Mouse (Mus musculus): ENCODE measurements at regions not wholly inside any gene's neighbourhood (a gene's known extent, or its start where the extent isn't known, plus 50 kb on each side); places are given as distances from the start of the nearest gene placed in this dataset.
"Not testable (repeated sequence)": the region's sequence is repeated elsewhere in the genome, so short reads cannot be mapped to it uniquely, and the experiment has no call there.

DNA sequence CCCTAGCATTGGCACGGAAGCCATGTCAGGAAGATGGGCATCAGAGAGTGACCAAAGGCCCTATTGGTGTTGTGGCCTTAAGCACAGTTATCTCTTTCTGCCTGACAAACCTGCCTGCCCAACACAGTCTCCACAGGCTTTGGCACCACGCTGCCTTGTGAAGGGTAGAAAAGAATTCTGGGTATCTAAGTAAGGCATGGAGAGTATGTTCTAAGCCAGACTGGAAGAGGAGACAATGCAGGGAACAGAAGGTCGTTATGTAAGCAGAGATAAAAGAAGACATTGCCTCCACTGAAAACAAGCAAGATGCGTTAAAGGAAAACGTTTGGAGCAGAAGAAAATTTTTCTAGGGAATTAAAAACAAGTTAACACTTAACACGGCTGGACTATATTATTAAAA, 302.1 kb upstream of the 3110018I06Rik start:
- DNase-seq = no peak

DNA sequence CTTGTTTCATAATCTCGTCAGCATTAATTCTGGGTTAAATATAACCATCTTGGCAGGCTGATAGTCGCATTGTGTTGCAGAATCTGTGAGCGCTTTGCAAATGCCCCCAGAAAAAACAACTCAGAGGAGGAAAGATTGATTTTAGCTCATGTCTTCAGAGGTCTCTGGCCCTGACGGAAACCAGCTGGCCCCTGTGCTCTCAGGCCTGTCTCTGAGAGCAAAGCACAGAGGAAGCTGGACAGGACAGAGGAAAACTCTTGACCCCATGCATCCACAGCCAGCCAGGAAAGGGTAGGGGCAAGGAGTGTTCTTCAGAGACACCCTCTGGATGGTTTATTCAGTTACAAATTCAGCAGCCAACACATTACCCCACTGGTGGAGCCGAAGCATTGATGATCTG, 300.4 kb upstream of the 3110018I06Rik start:
- DNase-seq = no peak

DNA sequence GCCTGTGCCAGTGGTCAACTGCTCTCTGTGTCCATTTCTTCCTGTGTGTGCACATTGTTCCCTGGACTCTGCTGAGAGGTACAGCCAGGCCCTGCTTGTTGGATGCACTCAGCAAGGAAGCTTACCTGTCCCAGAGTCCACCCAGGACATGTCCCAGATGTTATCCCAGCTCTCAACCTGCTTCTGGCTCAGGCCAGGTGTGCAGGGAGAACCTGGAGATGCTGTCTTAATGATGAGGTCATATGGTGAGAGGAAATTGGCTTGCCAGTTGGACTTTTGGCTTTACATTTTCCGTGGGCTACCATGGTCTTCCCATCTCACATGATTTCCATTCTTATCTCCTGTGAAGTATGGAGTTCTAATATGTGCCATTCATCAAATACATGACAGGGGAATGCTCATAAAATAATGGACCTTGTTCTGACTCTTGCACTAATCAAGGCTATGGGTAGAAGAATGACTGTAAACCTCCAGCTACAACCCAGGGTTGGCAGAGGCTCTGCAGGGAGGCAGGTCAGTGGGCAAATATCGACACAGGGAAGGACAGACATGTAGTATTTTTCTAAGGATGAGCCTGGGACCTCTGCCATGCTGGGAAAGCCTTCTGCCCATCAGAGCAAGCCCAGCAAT, 289.9 kb upstream of the 3110018I06Rik start:
- no peak for DNase-seq

DNA sequence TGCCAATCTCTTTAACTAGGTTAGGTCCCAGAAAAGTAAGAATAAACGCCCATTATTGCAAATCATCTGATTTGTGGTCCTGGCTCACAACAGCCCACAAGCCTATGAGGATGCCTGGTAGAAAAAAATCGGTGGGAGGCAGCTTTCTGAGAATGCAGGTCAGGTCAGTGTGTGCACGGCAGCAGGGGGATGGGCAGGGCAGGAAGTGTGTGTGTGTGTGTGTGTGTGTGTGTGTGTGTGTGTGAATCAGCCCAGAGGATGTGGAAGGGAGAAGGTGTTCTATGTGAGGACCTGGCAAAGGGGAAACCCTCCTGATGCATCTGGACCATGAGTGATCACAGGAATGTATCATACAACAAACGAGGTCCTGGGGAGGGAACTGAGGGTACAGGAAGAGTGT, 287.5 kb upstream of the 3110018I06Rik start:
- no peak for DNase-seq

DNA sequence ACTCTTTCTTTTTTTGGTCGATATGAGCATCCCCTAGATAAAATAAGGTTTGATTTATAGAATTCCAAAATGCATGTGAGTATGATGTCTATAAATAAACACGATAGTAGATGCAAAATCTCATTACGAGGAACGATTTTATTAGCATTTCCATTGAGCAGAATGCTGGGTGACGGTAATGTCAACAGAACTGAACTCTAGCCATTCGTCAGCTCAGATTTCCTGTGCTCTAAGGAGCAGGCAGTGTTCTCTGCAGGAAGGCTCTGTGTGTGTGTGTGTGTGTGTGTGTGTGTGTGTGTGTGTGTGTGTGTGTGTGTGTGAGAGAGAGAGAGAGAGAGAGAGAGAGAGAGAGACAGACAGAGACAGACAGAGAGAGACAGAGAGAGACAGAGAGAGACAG, 279.6 kb upstream of the 3110018I06Rik start:
- not testable (repeated sequence) for DNase-seq

DNA sequence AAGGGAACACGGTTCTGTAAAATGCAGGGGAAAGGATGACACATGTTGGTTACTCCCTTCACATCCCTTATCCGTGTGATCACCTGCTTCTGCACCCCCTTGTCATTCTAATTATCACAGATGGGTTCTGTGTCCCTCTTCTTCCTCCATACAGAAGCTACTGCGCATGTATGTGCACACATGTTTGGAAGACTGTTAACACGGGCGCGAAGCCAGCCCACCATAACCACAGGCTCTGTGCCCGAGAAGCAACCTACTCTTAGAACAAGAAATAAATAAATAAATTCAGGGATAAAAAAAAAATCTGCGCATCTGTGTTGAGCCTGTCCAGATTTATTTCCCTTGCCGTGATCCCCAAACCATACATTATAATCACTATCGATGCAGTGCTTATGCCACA, 275.6 kb upstream of the 3110018I06Rik start:
- no peak for DNase-seq

DNA sequence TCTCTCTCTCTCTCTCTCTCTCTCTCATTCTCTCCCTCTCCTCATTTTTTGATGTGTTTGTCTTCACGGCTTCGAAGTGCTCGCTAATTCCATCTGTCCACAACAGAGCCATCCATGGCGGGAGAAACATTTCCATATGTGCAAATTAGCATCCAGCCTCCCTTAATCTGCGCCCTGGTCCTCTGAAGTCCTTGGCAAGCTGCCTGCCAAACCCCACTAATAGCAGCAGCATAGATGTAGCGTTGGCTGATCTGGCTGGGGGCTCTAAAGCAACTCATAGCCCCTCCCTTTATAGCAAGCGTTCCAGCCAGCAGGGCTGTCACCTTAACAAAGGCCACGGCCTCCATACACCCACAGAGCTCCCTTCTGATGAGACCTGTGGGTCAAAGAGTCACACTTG, 272.3 kb upstream of the 3110018I06Rik start:
- no peak for DNase-seq

DNA sequence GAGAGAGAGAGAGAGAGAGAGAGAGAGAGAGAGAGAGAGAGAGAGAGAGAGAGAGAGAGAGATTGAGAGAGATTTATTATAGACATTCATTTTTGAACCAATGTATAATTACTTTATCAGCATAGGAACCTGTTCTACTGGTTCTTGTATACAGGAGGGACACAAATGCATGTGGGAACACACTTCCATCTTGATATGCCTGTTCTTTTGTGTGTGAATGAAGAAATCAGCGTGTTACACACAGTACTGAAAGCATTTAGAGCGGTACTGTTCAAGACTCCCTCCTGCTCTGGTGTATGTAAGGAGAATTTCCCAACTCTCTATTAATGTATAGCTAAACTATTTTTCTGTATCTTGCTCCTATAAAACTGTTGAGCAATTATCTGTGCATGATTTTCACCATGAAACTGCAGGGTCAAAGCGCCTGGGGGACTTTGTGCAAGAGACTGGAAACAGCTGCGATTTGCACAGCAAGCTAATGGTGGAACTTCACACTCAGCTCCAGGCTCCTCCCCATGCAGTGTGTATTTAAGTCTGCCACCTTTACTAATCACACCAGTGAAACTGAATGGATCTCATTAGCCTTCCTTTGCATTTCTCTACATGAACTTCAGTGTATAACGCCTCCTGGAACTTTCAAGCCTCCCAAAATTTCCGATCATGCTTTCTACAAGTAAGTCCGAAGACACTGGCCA, 267.0 kb upstream of the 3110018I06Rik start:
- no peak for DNase-seq

DNA sequence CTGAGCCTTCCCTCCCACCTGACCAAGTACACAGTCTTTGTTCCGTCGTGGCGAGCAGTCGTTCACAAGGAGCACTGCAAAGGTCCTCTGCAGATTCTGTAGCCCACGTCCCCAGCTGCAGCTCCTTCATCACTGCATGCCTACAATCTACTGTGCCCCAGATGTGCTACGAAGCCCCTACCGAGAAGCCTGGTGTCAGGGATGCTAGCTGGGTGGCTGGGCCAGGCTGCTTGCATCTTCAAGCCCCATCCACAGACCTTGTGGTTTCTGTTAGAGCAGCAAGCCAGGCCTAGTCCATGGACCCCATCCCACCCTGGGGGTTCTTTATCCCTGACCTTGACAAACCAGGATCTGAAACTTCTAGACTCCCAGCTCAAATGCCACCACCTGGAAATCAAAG, 266.3 kb upstream of the 3110018I06Rik start:
- DNase-seq = no peak

DNA sequence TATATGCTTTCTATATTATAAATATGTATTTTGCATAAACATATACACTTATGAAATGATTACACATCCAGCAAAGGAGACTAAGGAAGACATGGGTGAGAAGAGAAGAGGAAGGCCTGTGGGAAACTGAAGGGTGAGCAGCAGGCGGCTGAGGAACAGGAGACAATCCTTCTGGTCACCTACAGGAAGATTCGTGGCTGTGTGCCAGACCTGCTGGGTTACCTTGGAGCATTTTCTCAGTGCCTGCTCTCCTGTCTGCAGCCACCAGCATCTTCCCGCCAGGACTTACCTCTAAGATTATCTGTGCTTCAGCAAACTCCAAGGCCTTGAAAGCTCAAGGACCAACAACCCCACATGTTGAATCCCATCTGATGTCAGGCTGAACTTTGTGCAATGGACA, 258.3 kb upstream of the 3110018I06Rik start:
- peak; percentile 10 for DNase-seq

DNA sequence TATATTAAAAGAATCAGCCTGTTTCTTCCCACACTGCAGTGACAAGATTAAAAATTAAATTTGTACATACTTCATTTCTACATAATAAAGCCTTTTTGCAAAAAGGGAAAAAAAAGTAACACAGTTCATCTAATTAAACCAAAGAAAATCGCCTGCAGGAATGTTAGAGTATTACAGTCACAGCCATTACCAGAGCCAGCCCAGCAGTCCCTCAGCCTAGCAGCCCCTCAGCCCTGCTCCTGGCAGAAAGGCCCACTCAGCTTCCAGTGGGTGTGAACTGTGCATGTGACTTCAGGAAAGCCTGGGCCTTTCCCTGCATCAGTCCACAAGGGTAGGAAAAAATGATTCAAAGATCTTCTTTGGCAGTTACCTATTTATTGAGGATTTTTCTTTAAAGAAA, 256.8 kb upstream of the 3110018I06Rik start:
- no peak for DNase-seq

DNA sequence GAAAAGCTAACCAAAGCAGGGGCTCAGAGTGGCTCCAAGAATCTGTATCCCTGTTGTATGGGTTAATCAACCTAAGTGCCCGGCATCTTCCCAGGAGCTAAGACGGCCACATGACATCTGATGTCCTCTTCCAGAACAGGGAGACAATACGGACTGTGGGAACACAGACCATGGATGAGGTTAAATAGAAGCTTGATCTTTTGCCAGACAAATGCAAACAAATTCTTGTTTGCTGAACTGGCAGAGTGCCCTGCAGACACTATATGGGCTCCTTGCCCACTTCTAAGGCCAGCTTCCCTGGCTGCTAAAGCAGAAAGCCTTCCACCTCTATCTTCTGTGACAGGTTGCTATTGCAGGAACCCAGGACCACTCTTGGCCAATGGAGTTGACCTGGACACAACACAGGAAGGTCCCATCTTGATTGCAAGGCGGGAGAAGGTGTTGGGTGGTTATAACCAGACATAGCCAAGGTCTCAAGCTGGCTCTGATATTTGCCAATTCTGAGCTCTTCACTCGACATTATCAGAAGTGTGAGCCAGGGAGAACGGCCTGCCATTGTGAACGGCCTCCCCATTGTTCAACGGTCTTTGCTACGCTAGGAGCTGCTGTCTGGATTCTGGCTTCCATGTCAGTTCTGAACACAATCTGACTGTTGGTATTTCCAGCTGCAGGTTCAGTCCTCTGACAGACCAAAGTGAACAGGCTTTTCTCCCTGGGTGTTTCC, 237.5 kb upstream of the 3110018I06Rik start:
- no peak for DNase-seq

DNA sequence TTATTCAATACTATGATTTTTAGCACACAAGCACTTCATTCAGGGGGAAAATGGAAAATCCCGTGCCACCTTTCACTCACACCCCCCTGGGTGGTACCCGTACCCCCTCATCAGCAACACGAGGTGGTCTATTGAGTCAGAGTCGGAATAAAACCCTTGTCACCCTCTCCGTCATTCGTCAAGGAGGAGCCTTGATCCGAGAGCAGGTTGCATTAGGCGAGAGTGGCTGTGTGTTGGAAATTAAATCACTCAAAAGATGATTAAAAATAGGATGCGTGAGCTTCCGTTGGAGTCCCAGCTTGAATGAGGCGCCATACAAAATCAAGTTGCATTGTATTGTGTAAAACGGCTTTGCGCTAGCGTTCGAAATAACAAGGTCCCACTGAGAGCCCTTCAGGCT, 236.5 kb upstream of the 3110018I06Rik start:
- DNase-seq = no peak

DNA sequence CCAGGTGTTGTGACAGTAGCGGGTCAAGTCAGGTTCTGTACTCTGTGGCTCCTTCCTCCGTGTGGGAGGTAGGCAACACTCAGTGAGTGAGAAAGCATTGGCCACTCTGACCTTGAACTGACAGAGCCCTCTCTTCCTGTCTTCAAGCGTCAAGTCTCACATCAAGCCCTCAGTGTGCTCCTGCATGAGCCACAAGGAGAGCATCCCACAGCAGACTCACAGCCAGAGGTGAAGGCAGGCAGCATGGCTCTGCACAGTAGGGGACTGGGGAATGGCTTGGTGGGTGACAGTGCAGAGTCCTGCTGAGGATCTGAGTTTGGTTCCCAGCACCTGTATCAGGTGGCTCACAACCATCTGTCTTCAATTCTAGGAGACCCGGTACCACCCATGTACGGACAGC, 226.4 kb upstream of the 3110018I06Rik start:
- no peak for DNase-seq

DNA sequence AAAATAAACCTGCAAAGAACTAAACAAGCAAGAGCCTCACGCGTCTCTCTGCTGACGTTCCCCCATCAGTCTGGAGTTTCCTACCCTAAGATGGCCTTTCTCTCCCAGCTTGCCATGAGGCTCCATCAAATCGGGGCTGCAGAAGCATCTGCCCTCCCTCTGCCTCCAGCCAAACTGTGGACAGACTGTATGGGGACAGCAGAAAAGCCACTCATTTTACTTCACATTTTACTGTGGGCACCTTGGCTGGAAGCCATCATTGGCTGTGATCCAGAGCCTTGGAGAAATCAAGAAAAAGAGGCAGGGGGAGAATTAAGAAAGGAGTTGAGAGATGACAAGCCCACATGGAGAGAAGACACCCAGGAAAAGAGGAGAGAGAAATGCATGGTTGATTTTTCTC, 225.9 kb upstream of the 3110018I06Rik start:
- DNase-seq = no peak

DNA sequence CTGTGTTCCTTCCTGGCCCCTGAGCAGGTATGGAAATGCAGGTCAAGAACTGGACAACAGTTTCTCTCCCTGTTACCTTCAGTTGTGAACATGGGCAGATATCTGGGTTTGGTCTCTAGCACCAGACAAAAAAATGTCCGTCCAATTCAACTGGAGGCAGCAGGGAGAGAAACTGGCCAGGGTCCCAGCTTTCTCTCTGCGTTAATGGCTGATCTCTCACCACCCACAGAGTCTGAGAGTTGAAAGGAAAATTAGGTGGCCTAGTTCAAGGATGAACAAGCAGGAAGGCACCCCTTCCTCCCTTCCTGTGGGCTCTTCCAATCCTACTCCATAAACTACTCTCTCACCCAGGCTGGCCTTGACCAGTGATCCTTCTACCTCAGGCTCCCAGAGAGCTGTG, 221.7 kb upstream of the 3110018I06Rik start:
- DNase-seq = no peak

DNA sequence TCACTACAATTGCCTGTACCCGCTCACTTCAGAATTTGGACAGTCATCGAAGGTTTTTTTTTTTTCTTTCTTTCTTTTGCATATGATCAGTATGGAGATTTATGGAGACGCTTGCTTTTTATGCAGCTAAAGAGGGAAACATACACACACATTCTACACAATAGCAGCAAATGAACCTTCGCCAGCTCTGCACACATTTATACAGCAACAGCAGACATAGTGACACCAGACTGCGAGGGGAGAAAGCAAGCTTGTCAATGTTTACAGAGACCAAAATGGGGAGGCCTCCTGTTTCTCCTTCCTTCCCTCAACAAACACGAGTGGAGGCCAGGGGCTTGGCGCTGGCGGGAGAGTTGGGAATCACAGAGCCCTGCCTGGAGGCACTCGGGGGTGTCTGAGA, 202.8 kb upstream of the 3110018I06Rik start:
- DNase-seq = no peak

DNA sequence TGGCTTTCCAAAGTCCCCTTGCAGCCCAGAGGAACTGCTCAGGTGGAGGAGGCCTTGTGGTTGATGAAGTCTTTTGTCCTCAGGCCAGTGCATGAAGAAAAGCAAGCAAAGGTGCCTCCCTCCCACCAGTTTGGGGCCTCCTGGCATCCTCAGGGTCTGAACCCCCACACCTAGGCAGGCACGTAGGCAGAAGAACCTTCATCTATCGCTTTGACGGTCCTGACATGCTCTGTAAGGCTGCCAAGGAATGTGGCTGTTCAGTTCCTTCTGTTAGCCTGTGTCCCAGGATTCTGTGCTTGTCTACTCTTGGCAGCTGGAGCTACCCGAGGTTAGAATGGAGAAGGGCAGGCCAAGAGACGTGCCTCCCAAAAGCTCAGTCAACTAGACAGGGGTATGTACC, 197.1 kb upstream of the 3110018I06Rik start:
- no peak for DNase-seq

DNA sequence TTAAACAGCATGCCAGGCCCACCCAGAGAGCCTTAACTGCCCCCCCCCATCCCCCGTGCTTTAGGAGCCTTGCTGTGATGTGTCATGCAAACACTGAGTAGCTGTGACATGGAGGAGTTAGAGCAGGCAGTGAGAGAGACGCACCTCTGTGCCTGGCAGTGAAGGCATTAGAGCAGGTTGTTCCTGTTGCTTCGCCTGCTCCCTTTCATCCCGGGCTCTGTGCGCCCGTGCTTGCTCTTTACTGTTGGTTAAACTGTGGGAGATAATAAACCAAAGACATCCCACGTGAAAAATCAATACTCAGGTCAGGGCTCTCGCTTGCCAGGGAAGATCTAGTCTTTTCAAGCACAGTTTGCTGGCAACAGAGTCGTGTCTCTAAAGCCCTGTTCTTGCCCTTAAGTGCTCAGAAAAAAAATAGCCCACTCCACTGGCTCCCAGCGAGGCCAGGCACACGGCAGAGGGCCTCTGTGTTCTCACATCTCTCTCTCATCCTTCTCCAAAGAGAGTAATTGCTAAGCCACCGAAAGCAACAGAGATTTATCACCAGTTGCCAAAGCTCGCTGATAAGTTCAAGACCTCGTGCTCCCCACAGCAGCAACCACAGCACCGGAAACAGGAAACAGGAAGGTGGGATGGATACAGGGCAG, 181.2 kb upstream of the 3110018I06Rik start:
- DNase-seq = no peak

DNA sequence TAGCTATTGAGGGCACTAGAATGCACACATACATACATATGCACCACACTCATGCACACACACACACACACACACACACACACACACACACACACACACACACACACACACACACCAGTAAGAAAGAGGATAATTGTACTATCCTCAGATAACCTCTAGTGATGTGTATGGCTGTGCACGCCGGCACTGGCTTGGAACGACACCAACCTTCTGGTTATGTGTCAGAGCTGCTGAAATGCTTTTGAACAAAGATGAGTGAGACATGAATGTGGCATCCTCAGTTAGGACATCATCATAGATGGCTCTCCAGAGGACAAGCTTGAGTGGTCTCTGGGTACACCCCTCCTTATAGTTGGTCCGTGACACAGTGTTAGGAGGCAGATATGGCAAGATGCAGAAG, 173.0 kb upstream of the 3110018I06Rik start:
- no peak for DNase-seq

DNA sequence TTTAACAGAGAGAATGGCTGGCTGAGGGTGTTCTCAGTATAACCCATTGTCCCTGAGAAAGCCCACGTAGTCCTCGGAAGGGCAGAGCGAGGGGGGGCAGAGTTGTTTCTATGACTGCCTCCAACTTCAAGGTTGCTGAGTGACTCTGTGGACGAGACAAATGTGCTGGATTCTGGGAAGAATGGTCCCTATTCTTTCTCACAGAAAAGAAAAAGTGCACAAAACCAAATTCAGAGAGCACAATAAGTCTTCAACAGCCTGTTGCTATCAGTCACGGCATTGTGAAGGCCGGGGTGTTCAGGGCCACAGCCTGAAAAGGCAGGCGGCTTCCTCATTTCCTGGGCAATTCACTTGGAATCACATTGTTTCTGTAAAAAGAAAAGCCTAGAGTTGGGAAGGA, 165.6 kb upstream of the 3110018I06Rik start:
- DNase-seq = no peak

DNA sequence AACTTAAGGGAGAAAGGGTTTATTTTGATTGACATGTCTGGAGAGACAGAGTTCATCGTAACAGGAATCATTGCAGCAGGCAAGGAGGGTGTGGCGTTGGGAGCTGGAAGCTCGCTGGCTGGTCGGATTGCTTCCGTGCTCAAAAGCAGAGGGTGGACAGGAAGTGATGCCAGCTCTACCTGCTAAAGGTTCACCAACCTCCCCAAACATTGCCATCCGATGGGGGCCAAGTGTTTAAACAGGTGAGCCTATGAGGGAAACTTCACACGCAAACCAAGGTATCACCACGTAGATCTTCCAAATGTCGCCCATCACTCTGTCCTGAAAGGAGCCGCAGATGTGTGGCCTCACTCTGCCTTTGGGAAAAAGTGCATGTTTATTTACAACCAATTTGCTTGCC, 162.3 kb upstream of the 3110018I06Rik start:
- DNase-seq = no peak

DNA sequence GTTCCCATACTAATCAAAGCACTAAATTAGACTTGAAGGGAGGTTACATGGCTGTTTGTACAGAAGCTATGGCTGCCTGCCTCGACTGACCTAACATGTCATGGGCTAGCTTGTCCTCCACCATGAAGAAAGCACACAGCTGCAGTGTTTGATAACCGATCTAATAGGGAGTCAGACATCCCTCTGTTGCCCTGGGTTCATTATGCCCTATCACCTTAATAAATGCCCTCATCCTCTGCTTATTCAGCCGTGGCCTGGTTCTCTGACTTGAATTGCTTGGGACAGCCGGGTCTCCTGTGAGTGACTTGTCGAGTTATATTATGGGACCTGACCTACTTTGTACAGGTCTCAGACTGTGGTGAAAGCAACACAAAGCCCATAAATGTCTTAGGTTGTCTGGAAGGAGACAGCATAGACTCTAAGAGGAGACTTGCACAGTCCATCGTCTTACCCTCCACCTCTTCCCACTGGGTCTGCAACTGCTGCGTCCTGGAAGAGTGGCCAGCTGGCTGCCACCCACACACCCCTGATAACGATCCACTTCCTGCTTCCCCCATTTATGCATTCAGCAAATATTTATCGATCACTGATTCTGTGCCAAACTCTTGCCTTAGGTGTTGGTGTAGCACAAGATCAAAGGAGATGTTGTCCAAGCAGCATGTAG, 161.2 kb upstream of the 3110018I06Rik start:
- no peak for DNase-seq
